Mouse (Mus musculus): ENCODE data around the gene Cct7.

Gene Cct7

GRCm38 (mm10) chr6:85452411-85452665, 1.0 kb downstream of the Cct7 start:
- DNase-seq (ENCODE audit: low read depth, low spot score): no peak

GRCm38 (mm10) chr6:85452816-85453215, 1.5 kb downstream of the Cct7 start:
- DNase-seq (ENCODE audit: low read depth, low spot score): no peak

- DNase-seq (ENCODE audit: low read depth, low spot score): no peak
These were observed 8.3 kb downstream of the Cct7 start for GRCm38 (mm10) chr6:85459621-85460020.

- DNase-seq (ENCODE audit: low read depth, low spot score): no peak
These were observed 14.1 kb downstream of the Cct7 start for GRCm38 (mm10) chr6:85465381-85465780.

- no peak for DNase-seq (ENCODE audit: low read depth, low spot score)
These were observed 18.5 kb downstream of the Cct7 start for GRCm38 (mm10) chr6:85469660-85470430.

GRCm38 (mm10) chr6:85471962-85472361, 20.6 kb downstream of the Cct7 start:
- no peak for DNase-seq (ENCODE audit: low read depth, low spot score)

GRCm38 (mm10) chr6:85472542-85472941, 21.2 kb downstream of the Cct7 start:
- no peak for DNase-seq (ENCODE audit: low read depth, low spot score)

- no peak for DNase-seq (ENCODE audit: low read depth, low spot score)
These were observed 24.3 kb downstream of the Cct7 start for GRCm38 (mm10) chr6:85475581-85475980.

GRCm38 (mm10) chr6:85477366-85477917, 26.1 kb downstream of the Cct7 start:
- DNase-seq (ENCODE audit: low read depth, low spot score): no peak

GRCm38 (mm10) chr6:85478416-85478815, 27.1 kb downstream of the Cct7 start:
- no peak for DNase-seq (ENCODE audit: low read depth, low spot score)

GRCm38 (mm10) chr6:85479979-85480378, 28.7 kb downstream of the Cct7 start:
- no peak for DNase-seq (ENCODE audit: low read depth, low spot score)

GRCm38 (mm10) chr6:85480685-85481084, 29.4 kb downstream of the Cct7 start:
- no peak for DNase-seq (ENCODE audit: low read depth, low spot score)

GRCm38 (mm10) chr6:85483843-85484721, 32.8 kb downstream of the Cct7 start:
- DNase-seq (ENCODE audit: low read depth, low spot score): no peak

GRCm38 (mm10) chr6:85485738-85486137, 34.4 kb downstream of the Cct7 start:
- no peak for DNase-seq (ENCODE audit: low read depth, low spot score)

- no peak for DNase-seq (ENCODE audit: low read depth, low spot score)
These were observed 37.2 kb downstream of the Cct7 start for GRCm38 (mm10) chr6:85488510-85488909.

- DNase-seq (ENCODE audit: low read depth, low spot score): no peak
These were observed 38.4 kb downstream of the Cct7 start for GRCm38 (mm10) chr6:85489717-85490116.

GRCm38 (mm10) chr6:85490252-85490651, 38.9 kb downstream of the Cct7 start:
- no peak for DNase-seq (ENCODE audit: low read depth, low spot score)

- DNase-seq (ENCODE audit: low read depth, low spot score): no peak
These were observed 40.3 kb downstream of the Cct7 start for GRCm38 (mm10) chr6:85491606-85492005.

GRCm38 (mm10) chr6:85496976-85497375, 45.7 kb downstream of the Cct7 start:
- DNase-seq (ENCODE audit: low read depth, low spot score): no peak

- DNase-seq (ENCODE audit: low read depth, low spot score): no peak
These were observed 46.8 kb downstream of the Cct7 start for GRCm38 (mm10) chr6:85498147-85498546.

- no peak for DNase-seq (ENCODE audit: low read depth, low spot score)
These were observed 49.1 kb downstream of the Cct7 start for GRCm38 (mm10) chr6:85500416-85500815.

GRCm38 (mm10) chr6:85501571-85502102, 50.3 kb downstream of the Cct7 start:
- DNase-seq (ENCODE audit: low read depth, low spot score): no peak
